Mouse (Mus musculus): ENCODE results near the gene Lin7a. TPM values are rescaled to one million over a fixed set of nuclear protein-coding genes. Genes with fewer than 3 reads are reported as not detected.

The Lin7a gene
- polyA plus RNA-seq, 1 experiment, result 0.48 TPM

- Histone ChIP-seq H3K4me2 (ENCODE audit: low read depth) (no peak overlapping the region), H3K27me3 (ENCODE audit: control insufficient read depth, insufficient read depth, insufficient read length) (no peaks in the 10 kb centered on the region), H3K4me3 (no peak overlapping the region), H3K79me2 (ENCODE audit: control insufficient read depth, insufficient read depth) (no peaks in the 10 kb centered on the region), H3ac (ENCODE audit: control insufficient read depth, insufficient read length) (no peak overlapping the region), H3K36me3 (ENCODE audit: control insufficient read depth, insufficient read depth) (no peaks in the 10 kb centered on the region)
- TF ChIP-seq USF1 (IDR thresholded peaks at IDR 0.05; ENCODE audit: low read depth), result no peak
- TF ChIP-seq CEBPB (IDR thresholded peaks at IDR 0.05; ENCODE audit: insufficient read depth, poor library complexity, severe bottlenecking), result no peak
- TF ChIP-seq POLR2A (IDR thresholded peaks at IDR 0.05; ENCODE audit: insufficient read length, low read depth), result no peak
- TF ChIP-seq SRF (IDR thresholded peaks at IDR 0.05; ENCODE audit: control insufficient read depth, insufficient read length, low read depth), result no peak
- no peak for TF ChIP-seq REST (IDR thresholded peaks at IDR 0.05; ENCODE audit: insufficient read depth, insufficient read length)
- no peak for TF ChIP-seq TCF12 (IDR thresholded peaks at IDR 0.05; ENCODE audit: insufficient read depth, poor library complexity, severe bottlenecking)
Observed at GRCm38 (mm10) chr10:107232491-107233110, 38.9 kb upstream of the Lin7a start.

- Histone ChIP-seq H3K36me3 (ENCODE audit: control insufficient read depth, insufficient read depth) (no peaks in the 10 kb centered on the region), H3ac (ENCODE audit: control insufficient read depth, insufficient read length) (no peak overlapping the region), H3K4me2 (ENCODE audit: low read depth) (no peak overlapping the region), H3K79me2 (ENCODE audit: control insufficient read depth, insufficient read depth) (no peaks in the 10 kb centered on the region), H3K4me3 (no peak overlapping the region), H3K27me3 (ENCODE audit: control insufficient read depth, insufficient read depth, insufficient read length) (no peaks in the 10 kb centered on the region)
- TF ChIP-seq USF1 (IDR thresholded peaks at IDR 0.05; ENCODE audit: low read depth) (no peak), SRF (IDR thresholded peaks at IDR 0.05; ENCODE audit: control insufficient read depth, insufficient read length, low read depth) (no peak), TCF12 (IDR thresholded peaks at IDR 0.05; ENCODE audit: insufficient read depth, poor library complexity, severe bottlenecking) (no peak), POLR2AphosphoS2 (IDR thresholded peaks at IDR 0.05; ENCODE audit: insufficient read length, low read depth) (no peak), MYOD1 (IDR thresholded peaks at IDR 0.05; ENCODE audit: control insufficient read depth in 1 of 3, insufficient read length in 2 of 3, low read depth in 2 of 3) (no peak), MAX (IDR thresholded peaks at IDR 0.05; ENCODE audit: low read depth) (no peak), CEBPB (IDR thresholded peaks at IDR 0.05; ENCODE audit: insufficient read depth, poor library complexity, severe bottlenecking) (no peak), REST (IDR thresholded peaks at IDR 0.05; ENCODE audit: insufficient read depth, insufficient read length) (no peak), POLR2A (IDR thresholded peaks at IDR 0.05; ENCODE audit: insufficient read length, low read depth) (no peak), TCF3 (IDR thresholded peaks at IDR 0.05; ENCODE audit: insufficient read length, low read depth) (no peak), E2F4 (IDR thresholded peaks at IDR 0.05; ENCODE audit: insufficient read depth) (no peak), MYOG (IDR thresholded peaks at IDR 0.05; ENCODE audit: control insufficient read depth in 1 of 3, insufficient read depth in 1 of 3, insufficient read length in 2 of 3, low read depth in 2 of 3) (no peak)
Observed at GRCm38 (mm10) chr10:107233221-107233620, 38.3 kb upstream of the Lin7a start.

- Histone ChIP-seq H3K4me2 (ENCODE audit: low read depth) (no peak overlapping the region), H3K36me3 (ENCODE audit: control insufficient read depth, insufficient read depth) (no peaks in the 10 kb centered on the region), H3K4me3 (no peak overlapping the region), H3ac (ENCODE audit: control insufficient read depth, insufficient read length) (no peak overlapping the region), H3K79me2 (ENCODE audit: control insufficient read depth, insufficient read depth) (no peaks in the 10 kb centered on the region), H3K27me3 (ENCODE audit: control insufficient read depth, insufficient read depth, insufficient read length) (no peaks in the 10 kb centered on the region)
- TF ChIP-seq REST (IDR thresholded peaks at IDR 0.05; ENCODE audit: insufficient read depth, insufficient read length) (no peak), TCF3 (IDR thresholded peaks at IDR 0.05; ENCODE audit: insufficient read length, low read depth) (no peak), MYOG (IDR thresholded peaks at IDR 0.05; ENCODE audit: control insufficient read depth in 1 of 3, insufficient read depth in 1 of 3, insufficient read length in 2 of 3, low read depth in 2 of 3) (no peak), TCF12 (IDR thresholded peaks at IDR 0.05; ENCODE audit: insufficient read depth, poor library complexity, severe bottlenecking) (no peak), E2F4 (IDR thresholded peaks at IDR 0.05; ENCODE audit: insufficient read depth) (no peak), CEBPB (IDR thresholded peaks at IDR 0.05; ENCODE audit: insufficient read depth, poor library complexity, severe bottlenecking) (no peak), MAX (IDR thresholded peaks at IDR 0.05; ENCODE audit: low read depth) (no peak), SRF (IDR thresholded peaks at IDR 0.05; ENCODE audit: control insufficient read depth, insufficient read length, low read depth) (no peak), MYOD1 (IDR thresholded peaks at IDR 0.05; ENCODE audit: control insufficient read depth in 1 of 3, insufficient read length in 2 of 3, low read depth in 2 of 3) (no peak)
Observed at GRCm38 (mm10) chr10:107233825-107234224, 37.7 kb upstream of the Lin7a start.

- no peak overlapping the region for H3K4me3 ChIP-seq
- TF ChIP-seq USF1 (IDR thresholded peaks at IDR 0.05; ENCODE audit: low read depth), result no peak
- TF ChIP-seq MYOD1 (IDR thresholded peaks at IDR 0.05; ENCODE audit: control insufficient read depth in 1 of 3, insufficient read length in 2 of 3, low read depth in 2 of 3), result no peak
- no peak for TF ChIP-seq TCF3 (IDR thresholded peaks at IDR 0.05; ENCODE audit: insufficient read length, low read depth)
- TF ChIP-seq E2F4 (IDR thresholded peaks at IDR 0.05; ENCODE audit: insufficient read depth), result no peak
- no peak for TF ChIP-seq POLR2A (IDR thresholded peaks at IDR 0.05; ENCODE audit: insufficient read length, low read depth)
- no peak for TF ChIP-seq REST (IDR thresholded peaks at IDR 0.05; ENCODE audit: insufficient read depth, insufficient read length)
- no peak for TF ChIP-seq MAX (IDR thresholded peaks at IDR 0.05; ENCODE audit: low read depth)
- TF ChIP-seq TCF12 (IDR thresholded peaks at IDR 0.05; ENCODE audit: insufficient read depth, poor library complexity, severe bottlenecking), result no peak
- TF ChIP-seq SRF (IDR thresholded peaks at IDR 0.05; ENCODE audit: control insufficient read depth, insufficient read length, low read depth), result no peak
- no peak for TF ChIP-seq POLR2AphosphoS2 (IDR thresholded peaks at IDR 0.05; ENCODE audit: insufficient read length, low read depth)
- no peaks in the 10 kb centered on the region for H3K27me3 ChIP-seq (ENCODE audit: control insufficient read depth, insufficient read depth, insufficient read length)
- H3K4me2 ChIP-seq (ENCODE audit: low read depth), result no peak overlapping the region
- H3K79me2 ChIP-seq (ENCODE audit: control insufficient read depth, insufficient read depth), result no peaks in the 10 kb centered on the region
- no peak overlapping the region for H3ac ChIP-seq (ENCODE audit: control insufficient read depth, insufficient read length)
- no peaks in the 10 kb centered on the region for H3K36me3 ChIP-seq (ENCODE audit: control insufficient read depth, insufficient read depth)
Observed at GRCm38 (mm10) chr10:107234421-107235400, 36.8 kb upstream of the Lin7a start.

Data from myocyte (in vitro differentiated cells).